Mouse (Mus musculus): ENCODE data around the gene 4933427D14Rik. TPM values are rescaled to one million over a fixed set of nuclear protein-coding genes. Genes with fewer than 3 reads are reported as not detected.

4933427D14Rik gene
- polyA plus RNA-seq, 1 experiment from 2014 or later: 11.7 TPM

DNA sequence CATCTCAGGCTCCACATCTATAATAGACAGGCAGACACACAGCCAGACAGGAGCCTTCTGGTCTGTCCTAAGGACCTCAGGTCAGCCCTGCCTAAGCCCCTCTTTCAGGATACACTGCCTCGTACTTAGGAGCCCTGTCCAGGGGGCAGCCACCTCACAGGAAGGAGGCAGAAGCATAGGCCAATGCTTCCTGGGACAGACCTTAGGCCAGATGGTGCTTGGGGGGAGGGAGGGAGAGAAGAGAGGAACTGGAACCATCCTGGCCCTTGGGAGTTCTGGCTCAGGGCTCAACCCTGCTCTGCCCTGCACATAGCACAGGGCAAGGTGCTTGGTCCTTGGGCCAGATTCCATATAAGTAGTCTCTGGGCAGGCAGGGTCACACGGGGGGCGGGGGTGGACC is 81.5 kb downstream of the 4933427D14Rik start:
- ATAC-seq (ENCODE audit: low FRiP score, low TSS enrichment): no peak
- 67% methylated on average over 3 of the region's 3 CpGs for WGBS

DNA sequence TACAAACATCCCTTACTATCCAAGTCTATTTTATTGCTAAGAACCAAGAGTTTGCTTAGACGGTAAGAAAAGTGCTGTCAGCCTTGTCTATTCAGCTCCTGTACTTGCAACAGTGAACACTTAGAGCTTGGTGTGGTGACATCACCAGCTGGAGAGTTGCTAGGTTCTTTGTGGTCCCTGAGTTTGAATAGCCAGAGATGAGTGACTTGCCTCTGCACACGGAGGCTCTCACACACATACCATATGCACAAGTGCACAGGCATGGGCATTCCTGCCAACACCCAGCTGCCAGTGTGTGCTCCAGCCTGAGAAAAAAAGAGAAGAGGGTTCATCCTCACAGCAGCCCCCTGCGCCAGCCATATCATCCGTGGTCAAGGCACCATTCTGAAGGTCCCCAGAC is 83.7 kb downstream of the 4933427D14Rik start:
- ATAC-seq (ENCODE audit: low FRiP score, low TSS enrichment): no peak
- Histone ChIP-seq H3K4me1 (ENCODE audit: insufficient read depth, low read length) (no peaks in the 10 kb centered on the region), H3K4me3 (ENCODE audit: low read length) (no peak overlapping the region), H3K27ac (ENCODE audit: low read length) (no peak overlapping the region), H3K9me3 (ENCODE audit: low read length) (no peaks in the 10 kb centered on the region), H3K4me2 (replicated peaks; ENCODE audit: low read depth, low read length) (no peak overlapping the region), H3K27me3 (ENCODE audit: insufficient read depth, low read length) (no peaks in the 10 kb centered on the region), H3K36me3 (ENCODE audit: insufficient read depth, low read length) (no peaks in the 10 kb centered on the region), H3K9ac (replicated peaks; ENCODE audit: low read length) (no peak overlapping the region)
- 75% methylated on average over 4 of the region's 4 CpGs for WGBS

More for the DNA sequence above, 81.5 kb downstream of the 4933427D14Rik start:
- no peak overlapping the region for H3K27ac ChIP-seq (ENCODE audit: low read length)
- H3K9me3 ChIP-seq (ENCODE audit: low read length): no peaks in the 10 kb centered on the region
- H3K4me2 ChIP-seq (replicated peaks; ENCODE audit: low read depth, low read length): no peak overlapping the region
- no peak overlapping the region for H3K4me3 ChIP-seq (ENCODE audit: low read length)
- H3K9ac ChIP-seq (replicated peaks; ENCODE audit: low read length): no peak overlapping the region
- H3K4me1 ChIP-seq (ENCODE audit: insufficient read depth, low read length): no peaks in the 10 kb centered on the region
- H3K36me3 ChIP-seq (ENCODE audit: insufficient read depth, low read length): no peaks in the 10 kb centered on the region
- no peaks in the 10 kb centered on the region for H3K27me3 ChIP-seq (ENCODE audit: insufficient read depth, low read length)

DNA sequence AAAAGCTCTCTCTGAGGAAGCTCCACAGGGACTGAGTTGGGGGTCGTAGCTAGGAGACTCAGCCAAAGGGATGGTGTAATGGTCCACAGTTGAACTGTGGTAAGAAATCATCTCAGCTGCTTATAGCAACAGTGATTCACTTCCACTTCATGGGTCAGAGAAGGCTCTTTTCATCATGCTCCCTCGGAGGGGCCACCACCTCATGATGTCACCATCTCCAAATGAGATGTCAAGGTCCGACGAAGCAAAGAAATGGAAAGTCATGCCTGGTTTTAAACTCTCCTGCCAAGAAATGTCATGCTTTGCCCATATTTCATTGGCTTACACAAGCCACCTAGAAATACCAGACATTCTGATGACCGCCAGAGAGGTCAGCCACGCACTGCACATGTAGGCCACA is 86.9 kb downstream of the 4933427D14Rik start:
- Histone ChIP-seq H3K4me2 (replicated peaks; ENCODE audit: low read depth, low read length) (no peak overlapping the region), H3K4me1 (ENCODE audit: insufficient read depth, low read length) (no peaks in the 10 kb centered on the region), H3K36me3 (ENCODE audit: insufficient read depth, low read length) (no peaks in the 10 kb centered on the region), H3K27me3 (ENCODE audit: insufficient read depth, low read length) (no peaks in the 10 kb centered on the region), H3K9ac (replicated peaks; ENCODE audit: low read length) (no peak overlapping the region), H3K9me3 (ENCODE audit: low read length) (no peaks in the 10 kb centered on the region), H3K4me3 (ENCODE audit: low read length) (no peak overlapping the region), H3K27ac (ENCODE audit: low read length) (no peak overlapping the region)
- ATAC-seq (ENCODE audit: low FRiP score, low TSS enrichment): no peak
- 74% methylated on average over 6 of the region's 6 CpGs for WGBS

DNA sequence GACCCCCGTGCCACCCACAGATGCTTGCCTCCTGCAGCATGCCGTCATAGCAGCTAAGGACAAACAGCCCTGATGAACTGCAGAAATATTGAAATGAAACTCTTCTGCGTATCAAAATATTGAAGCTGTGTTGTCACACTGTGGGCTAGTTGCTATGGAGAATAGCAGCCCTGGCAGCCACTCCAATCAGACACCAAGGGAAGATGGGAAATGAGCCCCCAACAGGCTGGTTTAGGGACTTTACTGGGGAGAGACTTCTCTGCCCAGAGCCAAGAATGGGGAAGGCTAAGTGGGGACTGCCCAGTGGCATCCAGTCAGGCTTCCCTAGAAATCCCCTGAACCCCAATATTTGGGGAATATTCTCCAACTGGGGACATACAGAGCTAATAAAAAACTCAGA is 88.6 kb downstream of the 4933427D14Rik start:
- WGBS: 84% methylated on average over 3 of the region's 3 CpGs

DNA sequence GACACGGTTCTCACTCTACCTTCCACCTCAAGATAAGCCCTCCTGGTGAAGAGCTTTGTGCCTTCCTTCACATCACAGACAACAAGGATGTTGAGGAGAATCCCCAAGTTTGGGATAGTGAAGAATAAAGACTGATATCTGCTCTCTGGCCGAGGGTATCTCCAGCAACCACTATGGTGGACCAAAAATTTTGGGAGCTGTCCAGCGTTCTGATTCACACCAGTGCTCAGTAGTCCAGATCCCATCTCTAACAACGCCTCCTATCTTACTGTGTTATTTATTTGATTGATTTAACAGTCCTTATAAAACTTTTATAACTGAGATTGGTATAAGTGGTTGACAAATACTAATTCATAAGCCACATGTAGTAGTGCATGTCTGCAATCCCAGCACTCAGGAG is 94.0 kb downstream of the 4933427D14Rik start:
- ATAC-seq (ENCODE audit: low FRiP score, low TSS enrichment): no peak
- no peak overlapping the region for H3K9ac ChIP-seq (replicated peaks; ENCODE audit: low read length)
- 65% methylated on average over 4 of the region's 4 CpGs for WGBS

More for the DNA sequence above, 88.6 kb downstream of the 4933427D14Rik start:
- Histone ChIP-seq H3K36me3 (ENCODE audit: insufficient read depth, low read length) (no peaks in the 10 kb centered on the region), H3K27me3 (ENCODE audit: insufficient read depth, low read length) (no peaks in the 10 kb centered on the region), H3K4me1 (ENCODE audit: insufficient read depth, low read length) (no peaks in the 10 kb centered on the region), H3K9ac (replicated peaks; ENCODE audit: low read length) (no peak overlapping the region), H3K4me3 (ENCODE audit: low read length) (no peak overlapping the region), H3K9me3 (ENCODE audit: low read length) (no peaks in the 10 kb centered on the region), H3K4me2 (replicated peaks; ENCODE audit: low read depth, low read length) (no peak overlapping the region), H3K27ac (ENCODE audit: low read length) (no peak overlapping the region)
- no peak for ATAC-seq (ENCODE audit: low FRiP score, low TSS enrichment)

DNA sequence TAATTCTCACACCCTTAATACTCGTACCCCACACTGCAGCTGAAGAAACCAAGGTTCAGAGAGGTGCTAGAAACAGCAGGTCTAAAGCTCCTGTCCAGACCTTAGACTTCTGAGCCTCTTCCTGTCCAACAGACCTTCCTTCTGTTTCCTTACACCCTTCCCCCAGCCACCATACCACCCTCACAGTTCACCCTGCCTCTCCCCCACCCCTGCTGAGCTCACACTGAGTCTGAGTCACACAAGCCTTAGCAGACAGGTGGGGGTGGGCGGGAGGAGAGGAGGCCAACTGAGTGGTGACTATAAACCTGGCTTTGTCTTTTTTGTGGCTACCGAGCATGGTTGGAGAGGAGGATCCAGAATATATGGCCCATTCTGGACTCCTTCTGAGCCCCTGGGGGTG is 96.5 kb downstream of the 4933427D14Rik start:
- no peak overlapping the region for H3K4me2 ChIP-seq (replicated peaks; ENCODE audit: low read depth, low read length)
- H3K36me3 ChIP-seq (ENCODE audit: insufficient read depth, low read length): no peaks in the 10 kb centered on the region
- H3K9me3 ChIP-seq (ENCODE audit: low read length): no peaks in the 10 kb centered on the region
- H3K27me3 ChIP-seq (ENCODE audit: insufficient read depth, low read length): no peaks in the 10 kb centered on the region
- H3K4me3 ChIP-seq (ENCODE audit: low read length): no peak overlapping the region
- 31% methylated on average over 3 of the region's 3 CpGs for WGBS
- H3K4me1 ChIP-seq (ENCODE audit: insufficient read depth, low read length): no peaks in the 10 kb centered on the region
- no peak overlapping the region for H3K9ac ChIP-seq (replicated peaks; ENCODE audit: low read length)
- no peak overlapping the region for H3K27ac ChIP-seq (ENCODE audit: low read length)
- no peak for ATAC-seq (ENCODE audit: low FRiP score, low TSS enrichment)

More for the DNA sequence above, 94.0 kb downstream of the 4933427D14Rik start:
- Histone ChIP-seq H3K27me3 (ENCODE audit: insufficient read depth, low read length) (no peaks in the 10 kb centered on the region), H3K4me3 (ENCODE audit: low read length) (no peak overlapping the region), H3K27ac (ENCODE audit: low read length) (no peak overlapping the region), H3K4me2 (replicated peaks; ENCODE audit: low read depth, low read length) (no peak overlapping the region), H3K4me1 (ENCODE audit: insufficient read depth, low read length) (no peaks in the 10 kb centered on the region), H3K9me3 (ENCODE audit: low read length) (no peaks in the 10 kb centered on the region), H3K36me3 (ENCODE audit: insufficient read depth, low read length) (no peaks in the 10 kb centered on the region)

DNA sequence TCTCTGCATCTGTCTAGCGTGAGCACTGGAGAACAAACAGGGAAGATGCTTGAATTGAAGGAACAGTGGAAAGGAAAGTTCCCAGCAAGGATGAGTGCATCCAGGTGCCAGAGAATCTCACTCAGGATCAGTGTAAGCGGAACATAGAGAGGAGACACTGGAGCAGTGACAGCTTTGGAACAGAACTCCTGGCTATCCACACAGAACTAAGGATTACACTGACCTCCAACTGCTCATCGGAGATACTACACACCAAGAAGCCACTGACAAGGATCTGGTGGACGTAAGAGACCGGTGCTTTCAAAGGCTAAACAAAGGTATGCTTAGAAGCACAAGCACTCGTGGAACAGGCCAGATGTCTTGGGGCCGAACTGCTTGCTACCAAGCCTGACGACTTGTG is 103.0 kb downstream of the 4933427D14Rik start:
- Histone ChIP-seq H3K27me3 (ENCODE audit: insufficient read depth, low read length) (no peaks in the 10 kb centered on the region), H3K4me1 (ENCODE audit: insufficient read depth, low read length) (no peaks in the 10 kb centered on the region), H3K36me3 (ENCODE audit: insufficient read depth, low read length) (no peaks in the 10 kb centered on the region), H3K4me3 (ENCODE audit: low read length) (no peak overlapping the region), H3K9ac (replicated peaks; ENCODE audit: low read length) (no peak overlapping the region), H3K27ac (ENCODE audit: low read length) (no peak overlapping the region), H3K4me2 (replicated peaks; ENCODE audit: low read depth, low read length) (no peak overlapping the region), H3K9me3 (ENCODE audit: low read length) (no peaks in the 10 kb centered on the region)
- 69% methylated on average over 8 of the region's 8 CpGs for WGBS
- no peak for ATAC-seq (ENCODE audit: low FRiP score, low TSS enrichment)

Other genes starting within 250 kb of the 4933427D14Rik start
- gene Aipl1, start 169.9 kb downstream of the 4933427D14Rik start, polyA plus RNA-seq (2015; fragmentation: Nextera tagmentation; extraction: Ambion mirVana): 0.30 and 0.39 TPM in 2 replicates
- gene Pimreg, start 165.4 kb downstream of the 4933427D14Rik start, polyA plus RNA-seq (2015; fragmentation: Nextera tagmentation; extraction: Ambion mirVana): 131 and 137 TPM in 2 replicates
- 0.15 and 0.16 TPM in 2 replicates for gene Pitpnm3, start 71.7 kb downstream of the 4933427D14Rik start, polyA plus RNA-seq (2015; fragmentation: Nextera tagmentation; extraction: Ambion mirVana)
- 0.09 and 0.21 TPM in 2 replicates for gene Gm43951, start 619 bp downstream of the 4933427D14Rik start, polyA plus RNA-seq (2015; fragmentation: Nextera tagmentation; extraction: Ambion mirVana)
- gene Txndc17, start 88 bp upstream of the 4933427D14Rik start, polyA plus RNA-seq (2015; fragmentation: Nextera tagmentation; extraction: Ambion mirVana): 207 and 210 TPM in 2 replicates
- gene Med31, start 8.1 kb upstream of the 4933427D14Rik start, polyA plus RNA-seq (2015; fragmentation: Nextera tagmentation; extraction: Ambion mirVana): 45.5 and 46.1 TPM in 2 replicates
- gene Slc13a5, start 59.8 kb upstream of the 4933427D14Rik start, polyA plus RNA-seq (2015; fragmentation: Nextera tagmentation; extraction: Ambion mirVana): 0.12 and 0.45 TPM in 2 replicates
- 4.9 and 5.1 TPM in 2 replicates for gene Xaf1, start 94.2 kb upstream of the 4933427D14Rik start, polyA plus RNA-seq (2015; fragmentation: Nextera tagmentation; extraction: Ambion mirVana)
- not detected in 2 replicates for gene Fbxo39, start 107.0 kb upstream of the 4933427D14Rik start, polyA plus RNA-seq (2015; fragmentation: Nextera tagmentation; extraction: Ambion mirVana)
- gene Tekt1, start 155.0 kb upstream of the 4933427D14Rik start, polyA plus RNA-seq (2015; fragmentation: Nextera tagmentation; extraction: Ambion mirVana): 6.1 and 6.5 TPM in 2 replicates
- gene Smtnl2, start 204.3 kb upstream of the 4933427D14Rik start, polyA plus RNA-seq (2015; fragmentation: Nextera tagmentation; extraction: Ambion mirVana): 109 and 124 TPM in 2 replicates
- gene Ggt6, start 228.1 kb upstream of the 4933427D14Rik start, polyA plus RNA-seq (2015; fragmentation: Nextera tagmentation; extraction: Ambion mirVana): 1.6 and 2.2 TPM in 2 replicates
- 175 and 177 TPM in 2 replicates for gene Mybbp1a, start 233.9 kb upstream of the 4933427D14Rik start, polyA plus RNA-seq (2015; fragmentation: Nextera tagmentation; extraction: Ambion mirVana)